Mouse (Mus musculus) 416B (cell line): Measurements from ENCODE around the gene Gm10803.

ENCODE experiments used
- DNase-seq: peaks from one replicate; pipeline ENCODE4 v3.0.0; 2011; ENCODE audit warnings: low read depth

Gene Gm10803

GRCm38 (mm10) chr2:93592164-93592790 is 31.9 kb downstream of the Gm10803 start:
- no peak for DNase-seq

- DNase-seq = no peak
Observed at GRCm38 (mm10) chr2:93593121-93593520, 32.8 kb downstream of the Gm10803 start.

GRCm38 (mm10) chr2:93597145-93597544 is 36.8 kb downstream of the Gm10803 start:
- DNase-seq = no peak

DNA sequence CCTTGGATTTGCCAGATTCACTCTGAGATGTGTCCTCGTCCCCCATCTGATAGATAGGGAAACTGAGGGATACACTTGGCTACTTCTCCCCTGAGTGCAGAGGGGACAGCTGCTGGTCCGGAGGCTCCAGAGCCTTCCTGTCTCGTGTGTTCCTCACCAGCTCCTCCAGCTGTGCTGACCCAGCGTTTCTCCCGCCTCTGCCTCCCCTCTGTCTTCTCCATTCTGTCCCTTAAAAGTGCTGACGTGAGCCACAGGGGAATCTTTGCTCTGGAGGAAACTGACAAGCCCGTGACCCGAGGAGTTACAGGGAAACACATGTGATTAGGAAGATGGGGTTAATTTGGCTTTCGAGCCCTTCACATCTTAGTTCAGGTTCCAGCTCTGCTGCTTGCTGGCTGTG is 39.4 kb downstream of the Gm10803 start:
- no peak for DNase-seq

DNA sequence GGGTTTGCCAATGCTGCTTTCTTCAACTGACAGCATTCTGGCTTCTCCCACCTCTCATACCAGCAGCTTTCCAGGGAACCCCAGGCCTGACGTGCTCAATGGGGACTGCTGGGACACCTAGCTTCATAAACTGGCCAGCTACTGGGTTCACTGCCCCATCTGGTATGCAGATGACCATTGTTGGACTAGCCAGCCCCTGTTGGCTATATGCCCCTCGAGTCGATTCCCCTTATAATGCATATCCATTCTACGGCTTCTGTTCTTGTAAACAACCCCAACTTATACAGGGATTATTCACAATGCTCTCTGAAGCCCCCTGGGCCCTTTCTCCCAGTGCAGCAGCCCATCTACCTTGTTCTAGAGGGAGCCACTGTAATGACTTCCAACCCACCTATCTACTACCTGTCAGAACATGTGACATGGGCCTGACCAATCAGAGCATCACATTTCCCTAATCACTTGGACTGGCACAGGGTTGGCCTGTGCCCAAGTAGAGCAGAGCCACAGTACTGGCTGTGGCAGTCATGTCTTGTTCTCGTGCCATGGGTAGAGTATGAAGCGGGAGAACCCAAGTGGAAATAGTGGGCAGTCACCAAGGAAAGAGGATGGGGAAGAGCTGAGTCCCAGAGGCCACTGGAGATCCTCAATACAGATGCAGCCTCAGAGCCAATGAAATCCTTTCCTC is 44.4 kb downstream of the Gm10803 start:
- no peak for DNase-seq

GRCm38 (mm10) chr2:93608800-93609199 is 48.4 kb downstream of the Gm10803 start:
- DNase-seq = no peak

- no peak for DNase-seq
Observed at GRCm38 (mm10) chr2:93613020-93613419, 52.7 kb downstream of the Gm10803 start.
